In the genomic region with DNA sequence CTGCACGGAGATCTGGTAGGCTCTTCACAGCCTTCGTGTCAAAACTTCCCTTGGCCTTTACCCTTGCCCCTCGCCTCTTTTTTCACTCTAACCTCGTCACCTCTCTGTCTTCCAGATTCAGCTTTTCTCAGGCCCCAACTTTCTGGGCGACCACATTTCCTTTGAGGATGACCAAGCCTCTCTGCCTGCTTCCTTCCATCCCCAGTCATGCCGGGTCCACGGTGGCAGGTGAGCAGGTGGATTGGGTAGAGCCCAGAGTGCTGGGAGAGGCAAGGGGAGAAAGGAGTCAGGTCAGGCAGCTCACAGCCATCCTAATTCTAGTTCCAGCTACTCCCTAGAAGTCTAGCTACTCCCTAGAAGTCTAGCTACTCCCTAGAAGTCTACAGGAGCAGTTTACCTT, we compare ENCODE assay signal across 8 mouse cellular contexts. TPM values are rescaled to one million over a fixed set of nuclear protein-coding genes. Genes with fewer than 3 reads are reported as not detected.
DNase-seq lines count a peak whose midpoint lies in the region; ATAC-seq and TF ChIP-seq lines count a peak whose summit lies in the region.

No protein-coding gene starts in this region.

- H3K27me3 ChIP-seq in lung, embryonic 14.5 days (ENCODE audit: insufficient read depth, low read length) = 0 out of 2 replicates have a peak, but pooled peaks cover 3% of the 10 kb centered on the region
- peaks cover 12% of the 10 kb centered on the region; the same call in 1 of the 2 replicates for H3K27me3 ChIP-seq in embryonic facial prominence, embryonic 15.5 days
- H3K27me3 ChIP-seq in intestine, embryonic 15.5 days (replicated peaks) = no peaks in the 10 kb centered on the region
- peaks cover 21% of the 10 kb centered on the region for H3K27me3 ChIP-seq in neural tube, embryonic 12.5 days (replicated peaks)

- no peak overlapping the region for H3K27ac ChIP-seq in lung, embryonic 14.5 days (ENCODE audit: low read depth)
- H3K27ac ChIP-seq in embryonic facial prominence, embryonic 15.5 days (replicated peaks) = no peak overlapping the region
- no peak overlapping the region for H3K27ac ChIP-seq in intestine, embryonic 15.5 days
- no peak overlapping the region for H3K27ac ChIP-seq in neural tube, embryonic 12.5 days

- ATAC-seq in lung, embryonic 14.5 days (ENCODE audit: insufficient read depth) = no peak
- ATAC-seq in embryonic facial prominence, embryonic 15.5 days (ENCODE audit: insufficient number of reproducible peaks, low FRiP score, low TSS enrichment, low read depth) = no peak
- ATAC-seq in intestine, embryonic 15.5 days = no peak
- no peak for ATAC-seq in neural tube, embryonic 12.5 days (ENCODE audit: low FRiP score, low read depth)
- ATAC-seq in megakaryocyte-erythroid progenitor cell, adult 5-6 weeks (replicated peaks; ENCODE audit: low FRiP score, low TSS enrichment, poor library complexity, severe bottlenecking) = no peak

- TF ChIP-seq CTCF in lung, embryonic 14.5 days (IDR thresholded peaks at IDR 0.05; ENCODE audit: low read depth) = no peak

- H3K9me3 ChIP-seq in lung, embryonic 14.5 days (ENCODE audit: low read depth, low read length) = no peaks in the 10 kb centered on the region
- H3K9me3 ChIP-seq in embryonic facial prominence, embryonic 15.5 days (replicated peaks) = no peaks in the 10 kb centered on the region
- H3K9me3 ChIP-seq in intestine, embryonic 15.5 days = no peaks in the 10 kb centered on the region
- no peaks in the 10 kb centered on the region for H3K9me3 ChIP-seq in neural tube, embryonic 12.5 days

- H3K4me1 ChIP-seq in lung, embryonic 14.5 days (ENCODE audit: insufficient read depth) = no peaks in the 10 kb centered on the region
- H3K4me1 ChIP-seq in embryonic facial prominence, embryonic 15.5 days = peaks cover 19% of the 10 kb centered on the region
- H3K4me1 ChIP-seq in intestine, embryonic 15.5 days (replicated peaks) = peaks cover 20% of the 10 kb centered on the region
- peaks cover 13% of the 10 kb centered on the region for H3K4me1 ChIP-seq in neural tube, embryonic 12.5 days

- 15% methylated on average over 7 of the region's 7 CpGs for WGBS in lung, embryonic 14.5 days
- 9% methylated on average over 7 of the region's 7 CpGs for WGBS in embryonic facial prominence, embryonic 15.5 days
- 9% methylated on average over 7 of the region's 7 CpGs for WGBS in intestine, embryonic 15.5 days
- WGBS in neural tube, embryonic 12.5 days = 12% methylated on average over 7 of the region's 7 CpGs

- H3K4me3 ChIP-seq in lung, embryonic 14.5 days (ENCODE audit: low read depth, low read length) = peak overlapping the region; percentile 42
- H3K4me3 ChIP-seq in embryonic facial prominence, embryonic 15.5 days (replicated peaks) = peak overlapping the region; percentile 43
- peak overlapping the region; percentile 34 for H3K4me3 ChIP-seq in intestine, embryonic 15.5 days (replicated peaks)
- H3K4me3 ChIP-seq in neural tube, embryonic 12.5 days = peak overlapping the region; percentile 42

- H3K36me3 ChIP-seq in lung, embryonic 14.5 days (ENCODE audit: insufficient read depth) = no peaks in the 10 kb centered on the region
- H3K36me3 ChIP-seq in embryonic facial prominence, embryonic 15.5 days = no peaks in the 10 kb centered on the region
- H3K36me3 ChIP-seq in intestine, embryonic 15.5 days = peaks cover 5% of the 10 kb centered on the region; the same call in 1 of the 2 replicates
- no peaks in the 10 kb centered on the region for H3K36me3 ChIP-seq in neural tube, embryonic 12.5 days

- DNase-seq in lung, embryonic 14.5 days = no peak
- DNase-seq in lung, postnatal 25 days (ENCODE audit: low spot score) = no peak
- no peak for DNase-seq in layer of hippocampus, postnatal 14 days (ENCODE audit: low spot score in 2 of 2)
- no peak for DNase-seq in urinary bladder, adult 18-20 months (ENCODE audit: low spot score in 2 of 2)

- peak overlapping the region; percentile 75 for H3K4me2 ChIP-seq in lung, embryonic 14.5 days
- H3K4me2 ChIP-seq in embryonic facial prominence, embryonic 15.5 days (replicated peaks) = peak overlapping the region; percentile 75
- peak overlapping the region; percentile 70 for H3K4me2 ChIP-seq in intestine, embryonic 15.5 days (replicated peaks)
- H3K4me2 ChIP-seq in neural tube, embryonic 12.5 days (replicated peaks) = peak overlapping the region; percentile 83

- H3K9ac ChIP-seq in lung, embryonic 14.5 days = 0 out of 2 replicates have a peak overlapping the region, but pooled peaks have one; percentile 2
- H3K9ac ChIP-seq in embryonic facial prominence, embryonic 15.5 days = no peak overlapping the region
- no peak overlapping the region; the same call in 1 of the 2 replicates for H3K9ac ChIP-seq in intestine, embryonic 15.5 days
- no peak overlapping the region for H3K9ac ChIP-seq in neural tube, embryonic 12.5 days

RNA-seq across cellular contexts. Expression of gene Cd52, which starts 12.4 kb away (rescaled TPM):
- 13.1 and 14.2 TPM in 2 replicates for polyA plus RNA-seq in lung, embryonic 14.5 days (2014; fragmentation: Nextera tagmentation; extraction: Ambion mirVana)
- 17.1 and 17.9 TPM in 2 replicates for polyA plus RNA-seq in embryonic facial prominence, embryonic 15.5 days (2015; fragmentation: Nextera tagmentation; extraction: Ambion mirVana)
- polyA plus RNA-seq in intestine, embryonic 15.5 days (2015; fragmentation: Nextera tagmentation; extraction: Ambion mirVana) = 27.0 and 29.7 TPM in 2 replicates
- 5.7 and 7.2 TPM in 2 replicates for polyA plus RNA-seq in neural tube, embryonic 12.5 days (2016; fragmentation: Nextera tagmentation; extraction: Ambion mirVana)
- 1 to 10 TPM in 1 of 2 experiments, under 1 TPM in 1; 0.86 to 1.5 TPM for total RNA-seq in layer of hippocampus, postnatal 14 days (2021)
- total RNA-seq in megakaryocyte-erythroid progenitor cell, adult 5-6 weeks (2014; fragmentation: Nextera tagmentation) = 34.9 and 43.4 TPM in 2 replicates
- total RNA-seq in megakaryocyte-erythroid progenitor cell, adult 5-6 weeks (2017) = 36.8 and 45.6 TPM in 2 replicates

RNA-seq across cellular contexts. Expression of gene Ubxn11, which starts 19.9 kb away (rescaled TPM):
- polyA plus RNA-seq in lung, embryonic 14.5 days (2014; fragmentation: Nextera tagmentation; extraction: Ambion mirVana) = 6.8 and 7.8 TPM in 2 replicates
- polyA plus RNA-seq in embryonic facial prominence, embryonic 15.5 days (2015; fragmentation: Nextera tagmentation; extraction: Ambion mirVana) = 16.9 and 23.7 TPM in 2 replicates
- 4.4 and 6.0 TPM in 2 replicates for polyA plus RNA-seq in intestine, embryonic 15.5 days (2015; fragmentation: Nextera tagmentation; extraction: Ambion mirVana)
- 7.3 and 8.0 TPM in 2 replicates for polyA plus RNA-seq in neural tube, embryonic 12.5 days (2016; fragmentation: Nextera tagmentation; extraction: Ambion mirVana)
- total RNA-seq in layer of hippocampus, postnatal 14 days (2021) = 10 to 100 TPM; 22.0 to 24.2 TPM
- 17.9 and 21.8 TPM in 2 replicates for total RNA-seq in megakaryocyte-erythroid progenitor cell, adult 5-6 weeks (2014; fragmentation: Nextera tagmentation)
- 5.2 and 7.7 TPM in 2 replicates for total RNA-seq in megakaryocyte-erythroid progenitor cell, adult 5-6 weeks (2017)

RNA-seq across cellular contexts. Expression of gene Crybg2, which starts 21.8 kb away (rescaled TPM):
- 2.9 and 4.0 TPM in 2 replicates for polyA plus RNA-seq in lung, embryonic 14.5 days (2014; fragmentation: Nextera tagmentation; extraction: Ambion mirVana)
- polyA plus RNA-seq in embryonic facial prominence, embryonic 15.5 days (2015; fragmentation: Nextera tagmentation; extraction: Ambion mirVana) = 12.4 and 16.7 TPM in 2 replicates
- 14.9 and 16.6 TPM in 2 replicates for polyA plus RNA-seq in intestine, embryonic 15.5 days (2015; fragmentation: Nextera tagmentation; extraction: Ambion mirVana)
- polyA plus RNA-seq in neural tube, embryonic 12.5 days (2016; fragmentation: Nextera tagmentation; extraction: Ambion mirVana) = 0.65 and 1.5 TPM in 2 replicates
- total RNA-seq in layer of hippocampus, postnatal 14 days (2021) = 1 to 10 TPM; 1.2 to 2.2 TPM
- total RNA-seq in megakaryocyte-erythroid progenitor cell, adult 5-6 weeks (2014; fragmentation: Nextera tagmentation) = 0.55 TPM in 1 of 2 replicates, not detected in the other
- total RNA-seq in megakaryocyte-erythroid progenitor cell, adult 5-6 weeks (2017) = 0.09 TPM in 1 of 2 replicates, not detected in the other

RNA-seq across cellular contexts. Expression of gene Zfp683, which starts 28.8 kb away (rescaled TPM):
- polyA plus RNA-seq in lung, embryonic 14.5 days (2014; fragmentation: Nextera tagmentation; extraction: Ambion mirVana) = not detected in 2 replicates
- polyA plus RNA-seq in embryonic facial prominence, embryonic 15.5 days (2015; fragmentation: Nextera tagmentation; extraction: Ambion mirVana) = not detected in 2 replicates
- not detected in 2 replicates for polyA plus RNA-seq in intestine, embryonic 15.5 days (2015; fragmentation: Nextera tagmentation; extraction: Ambion mirVana)
- not detected in 2 replicates for polyA plus RNA-seq in neural tube, embryonic 12.5 days (2016; fragmentation: Nextera tagmentation; extraction: Ambion mirVana)
- total RNA-seq in layer of hippocampus, postnatal 14 days (2021) = not detected
- not detected in 2 replicates for total RNA-seq in megakaryocyte-erythroid progenitor cell, adult 5-6 weeks (2014; fragmentation: Nextera tagmentation)
- total RNA-seq in megakaryocyte-erythroid progenitor cell, adult 5-6 weeks (2017) = not detected in 2 replicates

RNA-seq across cellular contexts. Expression of gene Sh3bgrl3, which starts 46.1 kb away (rescaled TPM):
- polyA plus RNA-seq in lung, embryonic 14.5 days (2014; fragmentation: Nextera tagmentation; extraction: Ambion mirVana) = 384 and 400 TPM in 2 replicates
- 470 and 490 TPM in 2 replicates for polyA plus RNA-seq in embryonic facial prominence, embryonic 15.5 days (2015; fragmentation: Nextera tagmentation; extraction: Ambion mirVana)
- 362 and 375 TPM in 2 replicates for polyA plus RNA-seq in intestine, embryonic 15.5 days (2015; fragmentation: Nextera tagmentation; extraction: Ambion mirVana)
- polyA plus RNA-seq in neural tube, embryonic 12.5 days (2016; fragmentation: Nextera tagmentation; extraction: Ambion mirVana) = 312 and 336 TPM in 2 replicates
- total RNA-seq in layer of hippocampus, postnatal 14 days (2021) = 100 to 1,000 TPM; 271 to 295 TPM
- 87.3 and 101 TPM in 2 replicates for total RNA-seq in megakaryocyte-erythroid progenitor cell, adult 5-6 weeks (2014; fragmentation: Nextera tagmentation)
- 34.2 and 55.1 TPM in 2 replicates for total RNA-seq in megakaryocyte-erythroid progenitor cell, adult 5-6 weeks (2017)
